Mouse (Mus musculus) neural tube, embryonic 11.5 days (tissue): ENCODE data around the gene Cfap77. TPM values are rescaled to one million over a fixed set of nuclear protein-coding genes. Genes with fewer than 3 reads are reported as not detected.

ENCODE experiments used
- ATAC-seq: fragments of 200-750 bp; cut with Nextera tagmentation; 2 replicates; pipeline ENCODE4 v1.8.0; 2017; ENCODE audit warnings: moderate number of reproducible peaks, mild to moderate bottlenecking, moderate TSS enrichment, moderate library complexity; ENCODE audit not compliant: insufficient read depth, low FRiP score, low TSS enrichment
- DNase-seq: peaks from one replicate; pipeline ENCODE4 v3.0.0-alpha.2; 2015; ENCODE audit warnings: low spot score
- H3K27ac ChIP-seq: fragments of 300-500 bp; sonication (generic); 2 replicates; pipeline ENCODE4 v1.5.1; 2014; ENCODE audit warnings: low read depth, mild to moderate bottlenecking, low read length
- H3K27me3 ChIP-seq: fragments of 300-500 bp; sonication (generic); 2 replicates; pipeline ENCODE4 v1.6.1; 2014; ENCODE audit warnings: mild to moderate bottlenecking, low read length, mixed read lengths; ENCODE audit not compliant: control insufficient read depth, insufficient read depth
- H3K36me3 ChIP-seq: fragments of 300-500 bp; sonication (generic); 2 replicates; pipeline ENCODE4 v1.6.1; 2014; ENCODE audit warnings: mild to moderate bottlenecking, low read length, moderate library complexity, mixed read lengths; ENCODE audit not compliant: control insufficient read depth, insufficient read depth
- H3K4me1 ChIP-seq: fragments of 300-500 bp; sonication (generic); 2 replicates; pipeline ENCODE4 v1.6.1; 2014; ENCODE audit warnings: low read length, mixed read lengths; ENCODE audit not compliant: control insufficient read depth, insufficient read depth
- H3K4me2 ChIP-seq: fragments of 300-500 bp; sonication (generic); 2 replicates; pipeline ENCODE4 v1.6.1; 2014; ENCODE audit warnings: low read depth, mild to moderate bottlenecking, moderate library complexity
- H3K4me3 ChIP-seq: fragments of 300-500 bp; sonication (generic); 2 replicates; pipeline ENCODE4 v1.5.1; 2014; ENCODE audit warnings: low read depth, low read length
- H3K9ac ChIP-seq: fragments of 300-500 bp; sonication (generic); 2 replicates; pipeline ENCODE4 v1.6.1; 2014; ENCODE audit warnings: mild to moderate bottlenecking, low read length
- H3K9me3 ChIP-seq: fragments of 300-500 bp; sonication (generic); 2 replicates; pipeline ENCODE4 v1.6.1; 2016; ENCODE audit warnings: low read length; ENCODE audit not compliant: control insufficient read depth
- WGBS: fragments of 180-500 bp; shearing (Covaris S2); extraction: QIAGEN DNeasy Blood & Tissue Kit; methylation state at CpG from one replicate; pipeline ENCODE4 v1.1.7; 2014; 5-methylcytosine and 5-hydroxymethylcytosine counted together
- polyA plus RNA-seq: library from polyadenylated mRNA; unstranded; fragments of >200 nt; fragmentation: Nextera tagmentation; extraction: Ambion mirVana; gene quantifications from 2 replicates; pipeline ENCODE4 v1.2.1, GENCODE M21; 2014

Gene Cfap77
- polyA plus RNA-seq, 1 experiment from 2014 or later: 0.33 TPM

DNA sequence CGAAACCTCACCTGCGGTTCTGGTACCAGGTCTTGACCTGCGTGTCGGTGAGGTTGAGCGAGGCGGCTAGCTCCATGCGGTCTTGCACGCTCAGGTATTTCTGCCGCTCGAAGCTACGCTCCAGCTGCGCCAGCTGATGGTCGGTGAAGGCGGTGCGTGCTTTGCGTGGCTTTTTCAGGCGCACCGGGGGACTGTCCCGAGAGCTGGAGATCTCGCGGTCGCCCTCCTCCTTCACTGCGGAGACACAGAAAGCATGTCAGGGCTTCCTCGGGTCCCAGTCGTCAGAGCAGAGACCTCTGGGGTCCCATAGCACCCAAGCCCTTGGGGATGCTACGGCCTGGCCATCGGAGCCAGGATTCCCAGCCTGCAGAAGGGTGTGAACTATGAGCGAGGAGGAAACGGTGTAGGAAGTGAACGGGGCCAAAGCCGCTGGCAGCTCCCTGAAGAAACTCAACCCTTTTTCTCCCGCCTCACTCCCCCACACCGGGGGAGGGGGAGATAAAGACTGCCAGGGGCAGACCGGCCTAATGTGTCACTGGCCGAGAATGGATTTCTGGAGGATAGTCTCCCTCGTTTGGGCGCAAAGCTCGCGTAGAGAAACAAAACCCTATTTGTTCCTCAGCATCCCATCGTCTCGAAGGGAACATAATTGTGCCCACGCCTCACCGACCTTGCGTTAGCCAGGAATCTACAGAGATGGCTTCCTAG, 143.4 kb downstream of the Cfap77 start:
- peak; percentile 45 for DNase-seq
- peaks cover 28% of the 10 kb centered on the region for H3K4me1 ChIP-seq
- no peaks in the 10 kb centered on the region for H3K36me3 ChIP-seq
- under 1% methylated on average over 44 of the region's 44 CpGs for WGBS
- no peaks in the 10 kb centered on the region for H3K9me3 ChIP-seq
- no peak for ATAC-seq
- H3K4me3 ChIP-seq: peak overlapping the region; percentile 23
- peaks cover 95% of the 10 kb centered on the region for H3K27me3 ChIP-seq
- H3K27ac ChIP-seq: no peak overlapping the region
- peak overlapping the region; percentile 25 for H3K4me2 ChIP-seq
- H3K9ac ChIP-seq: 0 out of 2 replicates have a peak overlapping the region, but pooled peaks have one; percentile 32

DNA sequence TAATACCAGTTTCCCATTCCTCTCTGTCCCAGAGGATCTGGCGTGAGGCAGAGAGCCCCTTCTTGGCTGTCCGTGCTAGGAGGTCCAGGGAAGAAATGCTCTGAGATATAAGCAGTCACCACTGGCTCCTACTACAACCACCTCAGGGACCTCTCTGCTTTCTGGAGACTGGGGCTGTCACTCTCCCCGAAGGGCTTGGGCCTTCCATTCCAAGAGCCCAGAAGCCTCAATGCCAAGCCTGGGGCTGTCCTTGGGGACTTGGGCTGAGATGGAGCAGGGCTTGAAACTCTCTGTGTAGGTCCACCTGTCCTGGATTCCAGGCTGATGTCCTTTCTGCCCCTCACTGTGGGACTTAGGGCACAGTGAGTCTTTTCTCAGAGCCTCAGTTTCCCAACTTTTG, 144.0 kb downstream of the Cfap77 start:
- peak overlapping the region; percentile 23 for H3K4me3 ChIP-seq
- no peak overlapping the region for H3K9ac ChIP-seq
- WGBS: 6% methylated on average over 3 of the region's 3 CpGs
- H3K36me3 ChIP-seq: no peaks in the 10 kb centered on the region
- peaks cover 91% of the 10 kb centered on the region for H3K27me3 ChIP-seq
- ATAC-seq (no peak), DNase-seq (peak; percentile 31)
- no peak overlapping the region for H3K27ac ChIP-seq
- no peaks in the 10 kb centered on the region for H3K9me3 ChIP-seq
- H3K4me2 ChIP-seq: peak overlapping the region; percentile 25
- H3K4me1 ChIP-seq: peaks cover 28% of the 10 kb centered on the region

DNA sequence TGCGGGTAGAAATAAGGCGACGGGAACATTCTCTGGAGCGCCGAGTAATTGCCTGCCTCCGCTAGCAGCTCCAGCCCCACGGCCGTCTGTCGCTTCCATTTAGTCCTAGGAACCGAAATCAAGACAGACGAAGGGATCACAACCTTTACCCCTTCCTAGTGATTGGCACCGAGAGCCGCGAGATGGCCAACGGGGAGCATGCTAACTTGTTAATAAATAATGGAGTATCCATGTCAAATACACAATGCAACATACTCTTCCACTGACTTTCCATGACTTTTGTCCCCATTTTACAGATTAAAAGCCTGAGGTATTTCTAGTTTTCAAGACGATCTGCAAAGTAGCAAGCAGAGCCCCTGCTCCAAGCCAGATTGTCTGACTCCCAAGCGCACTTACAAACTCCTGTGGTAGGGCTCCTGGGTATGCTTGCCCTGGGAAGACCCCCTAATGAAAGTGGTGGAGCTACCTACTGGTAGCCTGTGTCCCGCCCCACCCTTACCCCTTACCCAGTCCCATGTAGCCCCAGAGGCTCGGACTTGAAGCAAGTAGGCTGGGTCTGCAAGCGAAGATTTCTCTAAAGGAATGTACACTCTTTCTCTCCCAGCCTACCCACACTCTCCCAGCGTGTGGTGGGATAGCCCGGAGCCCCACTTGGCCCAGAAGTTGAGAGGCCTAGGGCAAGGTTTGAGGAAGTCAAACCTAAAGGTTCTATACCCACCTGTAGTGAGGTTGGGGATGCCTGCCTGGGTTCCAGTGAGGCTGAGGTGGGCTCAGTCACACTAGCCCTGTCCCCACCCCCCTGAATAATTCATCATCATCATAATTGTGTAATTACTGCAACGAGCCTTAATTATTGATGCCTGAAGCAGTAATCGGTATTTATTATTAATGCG, 144.8 kb downstream of the Cfap77 start:
- 4% methylated on average over 25 of the region's 25 CpGs for WGBS
- Histone ChIP-seq H3K4me3 (no peak overlapping the region), H3K4me2 (peak overlapping the region; percentile 14; the same call in 1 of the 2 replicates), H3K4me1 (peaks cover 28% of the 10 kb centered on the region), H3K27me3 (peaks cover 83% of the 10 kb centered on the region), H3K36me3 (no peaks in the 10 kb centered on the region), H3K9ac (no peak overlapping the region), H3K27ac (no peak overlapping the region), H3K9me3 (no peaks in the 10 kb centered on the region)
- no peak for DNase-seq
- ATAC-seq: no peak

DNA sequence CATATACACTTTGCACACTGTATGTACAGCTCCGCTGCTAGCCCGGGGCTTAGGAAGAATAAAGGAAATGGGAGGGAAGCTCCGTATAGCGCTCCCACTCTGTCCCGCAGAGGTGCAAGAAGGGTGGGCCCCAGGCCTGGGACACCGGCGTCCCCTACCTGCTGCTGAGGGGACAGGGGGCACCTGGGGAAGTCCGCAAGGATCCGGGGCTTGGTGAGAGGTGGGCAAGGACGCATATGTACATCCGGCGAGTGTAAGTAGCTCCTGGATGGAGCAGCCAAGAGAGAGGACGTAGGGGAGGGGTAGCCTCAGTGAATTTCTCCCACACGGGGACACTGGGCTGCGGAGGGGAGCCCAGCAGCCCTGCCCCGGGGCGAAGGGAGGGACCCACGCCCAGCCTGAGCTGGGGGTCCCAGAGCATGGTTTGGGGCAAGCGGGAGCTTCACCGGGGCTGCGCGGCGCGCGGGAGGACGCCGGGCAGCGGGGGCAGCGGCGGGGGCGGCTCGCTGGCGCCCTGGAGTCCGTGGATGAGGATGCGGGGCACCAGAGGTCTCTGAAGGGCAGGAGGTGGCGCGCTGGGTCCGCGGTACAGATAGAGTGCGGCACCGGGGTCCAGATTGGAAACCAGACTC, 145.6 kb downstream of the Cfap77 start:
- no peaks in the 10 kb centered on the region for H3K9me3 ChIP-seq
- H3K9ac ChIP-seq: peak overlapping the region; percentile 40; the same call in 1 of the 2 replicates
- peaks cover 75% of the 10 kb centered on the region for H3K27me3 ChIP-seq
- WGBS: under 1% methylated on average over 41 of the region's 41 CpGs
- peak overlapping the region; percentile 19 for H3K4me3 ChIP-seq
- H3K36me3 ChIP-seq: no peaks in the 10 kb centered on the region
- H3K4me2 ChIP-seq: peak overlapping the region; percentile 41; the same call in 1 of the 2 replicates
- ATAC-seq (no peak), DNase-seq (no peak)
- H3K4me1 ChIP-seq: peaks cover 28% of the 10 kb centered on the region
- H3K27ac ChIP-seq: peak overlapping the region; percentile 44; the same call in 1 of the 2 replicates

DNA sequence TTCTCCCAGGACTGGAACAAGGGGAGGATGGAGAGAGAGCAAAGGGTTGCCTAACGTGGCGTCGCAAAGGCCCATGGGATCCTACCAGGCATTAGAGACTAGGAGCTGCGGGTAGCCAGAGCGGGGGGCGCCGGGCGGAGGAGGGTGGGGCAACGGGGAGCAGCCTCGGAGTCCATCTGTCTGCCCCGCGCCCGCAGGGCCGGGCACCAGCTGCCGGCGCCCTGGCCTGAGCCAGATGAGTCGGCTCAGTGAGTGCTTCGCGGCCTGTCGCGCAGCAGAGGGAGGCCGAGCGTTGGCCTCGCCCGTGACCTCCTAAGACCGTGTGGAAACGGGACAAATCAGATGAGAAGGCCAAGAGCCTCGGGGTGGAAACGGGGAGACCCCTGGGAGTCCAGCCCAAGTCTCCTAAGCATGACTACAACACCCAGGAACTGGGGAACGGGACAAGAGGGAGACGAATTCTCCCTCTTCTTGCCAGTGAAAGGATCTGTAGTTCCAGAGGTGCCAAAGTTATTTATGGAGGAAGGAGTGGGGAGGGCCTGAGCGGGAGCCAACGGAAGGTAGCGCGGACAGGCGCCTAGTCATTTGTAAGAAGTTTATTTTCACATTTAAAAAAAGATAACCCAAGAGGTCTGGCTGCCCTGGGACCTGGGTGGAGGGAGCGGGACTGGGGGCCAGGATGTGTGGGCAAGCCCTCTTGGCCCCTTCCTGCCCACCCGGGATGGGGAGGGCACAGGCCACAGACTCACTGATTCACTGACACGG, 146.3 kb downstream of the Cfap77 start:
- Histone ChIP-seq H3K4me1 (peaks cover 28% of the 10 kb centered on the region), H3K9me3 (no peaks in the 10 kb centered on the region), H3K4me2 (peak overlapping the region; percentile 41), H3K36me3 (no peaks in the 10 kb centered on the region), H3K27ac (peak overlapping the region; percentile 44; the same call in 1 of the 2 replicates), H3K4me3 (peak overlapping the region; percentile 15; the same call in 1 of the 2 replicates), H3K9ac (peak overlapping the region; percentile 31; the same call in 1 of the 2 replicates), H3K27me3 (peaks cover 68% of the 10 kb centered on the region)
- ATAC-seq: peak; percentile 70
- under 1% methylated on average over 39 of the region's 39 CpGs for WGBS
- peak; percentile 73 for DNase-seq

DNA sequence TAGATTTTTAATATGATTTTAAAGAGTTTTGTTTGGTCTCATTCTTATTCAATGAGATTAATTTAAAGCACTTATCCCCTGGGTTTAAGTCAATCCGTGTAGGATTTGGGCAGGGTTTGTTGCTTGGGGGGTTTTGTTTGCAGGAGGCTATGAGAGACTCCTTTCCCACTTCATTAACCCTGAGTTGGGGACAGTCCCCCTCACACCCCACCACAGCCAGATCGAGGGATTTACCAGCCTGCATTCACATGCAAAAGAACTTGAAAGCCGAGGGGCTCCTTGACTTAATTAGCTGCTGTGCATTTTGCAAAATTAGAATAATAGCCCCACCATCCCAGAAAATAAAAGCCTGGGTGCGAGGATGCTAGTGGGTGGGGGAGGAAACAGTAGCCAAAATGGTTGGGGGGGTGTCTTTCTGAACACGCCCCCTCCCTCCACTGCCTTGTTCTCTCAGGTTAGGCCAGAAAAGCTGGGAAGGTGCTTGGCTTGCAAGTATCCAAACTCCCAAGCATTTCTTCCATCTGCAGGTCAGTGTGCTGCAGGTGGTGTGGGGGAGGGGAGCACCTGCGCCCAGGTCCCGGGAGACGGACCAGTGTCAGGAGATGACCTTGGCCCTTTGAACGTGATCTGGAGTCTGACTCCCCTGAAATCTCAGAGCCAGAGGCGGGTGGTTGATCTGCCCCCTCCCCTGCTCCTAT, 147.0 kb downstream of the Cfap77 start:
- Histone ChIP-seq H3K9ac (peak overlapping the region; percentile 14; the same call in 1 of the 2 replicates), H3K27me3 (peaks cover 60% of the 10 kb centered on the region), H3K9me3 (no peaks in the 10 kb centered on the region), H3K4me3 (0 out of 2 replicates have a peak overlapping the region, but pooled peaks have one; percentile 10), H3K4me1 (peaks cover 28% of the 10 kb centered on the region), H3K36me3 (no peaks in the 10 kb centered on the region), H3K4me2 (peak overlapping the region; percentile 41), H3K27ac (peak overlapping the region; percentile 44; the same call in 1 of the 2 replicates)
- no peak for DNase-seq
- 3% methylated on average over 10 of the region's 10 CpGs for WGBS
- ATAC-seq: peak; percentile 10; the same call in 1 of the 2 replicates

DNA sequence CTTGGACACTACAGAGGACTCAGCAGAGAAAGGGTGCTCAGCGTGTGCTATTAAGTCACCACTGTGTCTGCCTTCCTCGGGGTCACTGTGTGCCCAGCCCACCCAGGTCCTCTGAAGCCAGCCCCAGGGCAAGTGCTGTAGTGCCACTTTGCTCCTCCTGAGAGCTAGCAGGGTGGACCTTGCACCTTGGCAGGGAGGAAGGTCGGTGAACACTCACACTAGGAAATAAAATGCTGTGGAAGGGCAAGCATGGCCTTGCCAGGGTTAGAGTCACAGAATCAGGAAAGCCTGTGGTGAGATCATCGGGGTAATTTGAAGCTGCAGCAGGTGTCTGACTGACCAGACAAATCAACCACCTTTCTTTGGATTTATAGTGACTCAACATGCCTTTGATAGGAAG, 149.3 kb downstream of the Cfap77 start:
- Histone ChIP-seq H3K4me2 (no peak overlapping the region), H3K36me3 (no peaks in the 10 kb centered on the region; the same call in 1 of the 2 replicates), H3K9ac (no peak overlapping the region), H3K27me3 (peaks cover 38% of the 10 kb centered on the region), H3K4me3 (no peak overlapping the region), H3K4me1 (peaks cover 25% of the 10 kb centered on the region), H3K9me3 (no peaks in the 10 kb centered on the region), H3K27ac (no peak overlapping the region)
- WGBS: 30% methylated on average over 4 of the region's 4 CpGs
- no peak for DNase-seq
- ATAC-seq: no peak
